Mouse (Mus musculus): ENCODE results near the gene Il27ra.

- TF ChIP-seq CTCF (IDR thresholded peaks at IDR 0.05; ENCODE audit: borderline replicate concordance, insufficient read depth, low read length) = no peak
- no peak for TF ChIP-seq POLR2A (IDR thresholded peaks at IDR 0.05; ENCODE audit: low read depth, low read length)
Observed at GRCm38 (mm10) chr8:84046505-84046904, 4.1 kb upstream of the Il27ra start.

Measured in embryonic fibroblast, embryonic 13.5 days (primary cell).